Mouse (Mus musculus) lung, embryonic 16.5 days (tissue): Measurements from ENCODE around the gene Olfr12. TPM values are rescaled to one million over a fixed set of nuclear protein-coding genes. Genes with fewer than 3 reads are reported as not detected.

Experiments
- ATAC-seq: fragments of 200-750 bp; cut with Nextera tagmentation; 2 replicates; pipeline ENCODE4 v1.8.0; 2017; ENCODE audit warnings: low read depth, mild to moderate bottlenecking, moderate library complexity
- H3K27ac ChIP-seq: fragments of 300-500 bp; sonication (generic); 2 replicates; pipeline ENCODE4 v1.5.1; 2014; ENCODE audit warnings: mild to moderate bottlenecking, control low read depth, low read length
- H3K27me3 ChIP-seq: fragments of 300-500 bp; sonication (generic); 2 replicates; pipeline ENCODE4 v1.6.1; 2014; ENCODE audit warnings: low read depth, low read length, mixed read lengths; ENCODE audit not compliant: control insufficient read depth, insufficient read depth
- H3K36me3 ChIP-seq: fragments of 300-500 bp; sonication (generic); 2 replicates; pipeline ENCODE4 v1.6.1; 2014; ENCODE audit warnings: low read length; ENCODE audit not compliant: control insufficient read depth, insufficient read depth
- H3K4me1 ChIP-seq: fragments of 300-500 bp; sonication (generic); replicated peaks from 2 replicates; pipeline ENCODE4 v1.6.1; 2014; ENCODE audit warnings: low read length, mixed read lengths; ENCODE audit not compliant: control insufficient read depth, insufficient read depth
- H3K4me2 ChIP-seq: fragments of 300-500 bp; sonication (generic); 2 replicates; pipeline ENCODE4 v1.6.1; 2014; ENCODE audit warnings: low read depth, low read length, control low read depth
- H3K4me3 ChIP-seq: fragments of 300-500 bp; sonication (generic); 2 replicates; pipeline ENCODE4 v1.5.1; 2014; ENCODE audit warnings: mild to moderate bottlenecking, low read length, control low read depth
- H3K9ac ChIP-seq: fragments of 300-500 bp; sonication (generic); 2 replicates; pipeline ENCODE4 v1.6.1; 2014; ENCODE audit warnings: low read length, control low read depth
- H3K9me3 ChIP-seq: fragments of 300-500 bp; sonication (generic); 2 replicates; pipeline ENCODE4 v1.6.1; 2016; ENCODE audit warnings: low read length; ENCODE audit not compliant: control insufficient read depth
- WGBS: fragments of 180-500 bp; shearing (Covaris S2); extraction: QIAGEN DNeasy Blood & Tissue Kit; methylation state at CpG from one replicate; pipeline ENCODE4 v1.1.7; 2014; 5-methylcytosine and 5-hydroxymethylcytosine counted together
- polyA plus RNA-seq: library from polyadenylated mRNA; unstranded; fragments of >200 nt; fragmentation: Nextera tagmentation; extraction: Ambion mirVana; gene quantifications from 2 replicates; pipeline ENCODE4 v1.2.1, GENCODE M21; 2015

Olfr12 gene
- polyA plus RNA-seq, 1 experiment from 2014 or later = not detected

GRCm38 (mm10) chr1:92616046-92616445, 1.5 kb upstream of the Olfr12 start:
- no peak overlapping the region for H3K4me2 ChIP-seq
- H3K27me3 ChIP-seq = no peaks in the 10 kb centered on the region; the same call in 1 of the 2 replicates
- H3K27ac ChIP-seq = no peak overlapping the region
- no peak overlapping the region for H3K9ac ChIP-seq
- ATAC-seq = no peak
- 67% methylated on average over 1 of the region's 1 CpGs for WGBS
- H3K4me3 ChIP-seq = no peak overlapping the region
- H3K4me1 ChIP-seq = no peaks in the 10 kb centered on the region
- no peaks in the 10 kb centered on the region for H3K9me3 ChIP-seq
- no peaks in the 10 kb centered on the region for H3K36me3 ChIP-seq

- Histone ChIP-seq H3K27ac (no peak overlapping the region), H3K36me3 (no peaks in the 10 kb centered on the region), H3K4me2 (no peak overlapping the region), H3K9ac (no peak overlapping the region), H3K4me3 (no peak overlapping the region), H3K27me3 (no peaks in the 10 kb centered on the region; the same call in 1 of the 2 replicates), H3K4me1 (no peaks in the 10 kb centered on the region), H3K9me3 (no peaks in the 10 kb centered on the region)
- WGBS = 32% methylated on average over 4 of the region's 4 CpGs
- no peak for ATAC-seq
Observed at GRCm38 (mm10) chr1:92618360-92618759, 772 bp downstream of the Olfr12 start.

GRCm38 (mm10) chr1:92628227-92628626, 10.6 kb downstream of the Olfr12 start:
- H3K4me1 ChIP-seq = no peaks in the 10 kb centered on the region
- H3K4me2 ChIP-seq = no peak overlapping the region
- H3K27ac ChIP-seq = no peak overlapping the region
- no peaks in the 10 kb centered on the region for H3K27me3 ChIP-seq
- H3K9me3 ChIP-seq = no peaks in the 10 kb centered on the region
- ATAC-seq = no peak
- H3K36me3 ChIP-seq = no peaks in the 10 kb centered on the region
- WGBS = 27% methylated on average over 4 of the region's 4 CpGs
- no peak overlapping the region for H3K4me3 ChIP-seq
- no peak overlapping the region for H3K9ac ChIP-seq

- Histone ChIP-seq H3K9me3 (no peaks in the 10 kb centered on the region), H3K4me3 (no peak overlapping the region), H3K27ac (no peak overlapping the region), H3K4me1 (no peaks in the 10 kb centered on the region), H3K9ac (no peak overlapping the region), H3K36me3 (peaks cover 8% of the 10 kb centered on the region), H3K4me2 (no peak overlapping the region), H3K27me3 (no peaks in the 10 kb centered on the region)
- no peak for ATAC-seq
- WGBS = 73% methylated on average over 5 of the region's 5 CpGs
Observed at GRCm38 (mm10) chr1:92632196-92632595, 14.6 kb downstream of the Olfr12 start.

GRCm38 (mm10) chr1:92632948-92633347, 15.4 kb downstream of the Olfr12 start:
- H3K4me3 ChIP-seq = no peak overlapping the region
- no peaks in the 10 kb centered on the region for H3K4me1 ChIP-seq
- no peaks in the 10 kb centered on the region for H3K9me3 ChIP-seq
- ATAC-seq = no peak
- H3K9ac ChIP-seq = no peak overlapping the region
- H3K27ac ChIP-seq = no peak overlapping the region
- peaks cover 13% of the 10 kb centered on the region for H3K36me3 ChIP-seq
- no peak overlapping the region for H3K4me2 ChIP-seq
- 57% methylated on average over 6 of the region's 6 CpGs for WGBS
- H3K27me3 ChIP-seq = no peaks in the 10 kb centered on the region

- Histone ChIP-seq H3K36me3 (peaks cover 13% of the 10 kb centered on the region), H3K27me3 (no peaks in the 10 kb centered on the region), H3K4me3 (no peak overlapping the region), H3K9me3 (no peaks in the 10 kb centered on the region), H3K4me1 (no peaks in the 10 kb centered on the region), H3K9ac (no peak overlapping the region), H3K27ac (no peak overlapping the region), H3K4me2 (no peak overlapping the region)
- WGBS = 77% methylated on average over 8 of the region's 8 CpGs
- no peak for ATAC-seq
Observed at GRCm38 (mm10) chr1:92633726-92634125, 16.1 kb downstream of the Olfr12 start.

- no peak for ATAC-seq
- Histone ChIP-seq H3K4me1 (no peaks in the 10 kb centered on the region), H3K4me2 (no peak overlapping the region), H3K9me3 (no peaks in the 10 kb centered on the region), H3K27ac (no peak overlapping the region), H3K36me3 (peaks cover 13% of the 10 kb centered on the region), H3K4me3 (no peak overlapping the region), H3K9ac (no peak overlapping the region), H3K27me3 (no peaks in the 10 kb centered on the region)
- 48% methylated on average over 1 of the region's 1 CpGs for WGBS
Observed at GRCm38 (mm10) chr1:92634569-92634968, 17.0 kb downstream of the Olfr12 start.

- WGBS = 71% methylated on average over 4 of the region's 4 CpGs
- Histone ChIP-seq H3K4me3 (no peak overlapping the region), H3K36me3 (peaks cover 13% of the 10 kb centered on the region), H3K4me1 (no peaks in the 10 kb centered on the region), H3K9me3 (no peaks in the 10 kb centered on the region), H3K4me2 (no peak overlapping the region), H3K27ac (no peak overlapping the region), H3K27me3 (no peaks in the 10 kb centered on the region), H3K9ac (no peak overlapping the region; the same call in 1 of the 2 replicates)
- ATAC-seq = no peak
Observed at GRCm38 (mm10) chr1:92634976-92635599, 17.5 kb downstream of the Olfr12 start.

GRCm38 (mm10) chr1:92636015-92636414, 18.4 kb downstream of the Olfr12 start:
- no peak overlapping the region for H3K9ac ChIP-seq
- H3K4me1 ChIP-seq = peaks cover 8% of the 10 kb centered on the region
- no peak overlapping the region for H3K27ac ChIP-seq
- no peak overlapping the region for H3K4me3 ChIP-seq
- H3K9me3 ChIP-seq = no peaks in the 10 kb centered on the region
- 80% methylated on average over 8 of the region's 8 CpGs for WGBS
- no peak overlapping the region for H3K4me2 ChIP-seq
- peaks cover 13% of the 10 kb centered on the region for H3K36me3 ChIP-seq
- H3K27me3 ChIP-seq = no peaks in the 10 kb centered on the region
- no peak for ATAC-seq

GRCm38 (mm10) chr1:92636676-92637075, 19.1 kb downstream of the Olfr12 start:
- H3K27me3 ChIP-seq = no peaks in the 10 kb centered on the region
- no peak for ATAC-seq
- 97% methylated on average over 11 of the region's 11 CpGs for WGBS
- H3K4me2 ChIP-seq = no peak overlapping the region
- no peaks in the 10 kb centered on the region for H3K9me3 ChIP-seq
- H3K27ac ChIP-seq = no peak overlapping the region
- peaks cover 13% of the 10 kb centered on the region for H3K36me3 ChIP-seq
- peaks cover 8% of the 10 kb centered on the region for H3K4me1 ChIP-seq
- H3K4me3 ChIP-seq = no peak overlapping the region
- H3K9ac ChIP-seq = no peak overlapping the region
